Mouse (Mus musculus) macrophage (primary cell): ENCODE results near the gene Rnaseh2b. TPM values are rescaled to one million over a fixed set of nuclear protein-coding genes. Genes with fewer than 3 reads are reported as not detected.

Experiments
- H3K27ac ChIP-seq: fragments of 350-480 bp; formaldehyde crosslinking; 2 replicates; pipeline ENCODE4 v1.9.0; 2021
- H3K36me3 ChIP-seq: fragments of 350-480 bp; formaldehyde crosslinking; 2 replicates; pipeline ENCODE4 v1.9.0; 2021; ENCODE audit errors: inconsistent target
- H3K4me3 ChIP-seq: fragments of 350-480 bp; formaldehyde crosslinking; 2 replicates; pipeline ENCODE4 v1.9.0; 2021; ENCODE audit errors: inconsistent target
- H3K79me2 ChIP-seq: fragments of 350-480 bp; formaldehyde crosslinking; 2 replicates; pipeline ENCODE4 v1.9.0; 2021; ENCODE audit errors: inconsistent target
- WGBS: methylation state at CpG from one replicate; pipeline ENCODE4 v1.1.7; 2026; ENCODE audit warnings: inconsistent platforms; ENCODE audit not compliant: missing documents; 5-methylcytosine and 5-hydroxymethylcytosine counted together
- polyA plus RNA-seq: library from polyadenylated mRNA; stranded (reverse); fragments of 250-400 nt; gene quantifications from 3 replicates; pipeline ENCODE4 v1.2.4, GENCODE M21; 2018; ENCODE audit warnings: inconsistent platforms

The Rnaseh2b gene
- polyA plus RNA-seq, 1 experiment from 2014 or later = 22.1 TPM

GRCm38 (mm10) chr14:62355201-62355600, 62.8 kb downstream of the Rnaseh2b start:
- 93% methylated on average over 7 of the region's 7 CpGs for WGBS
- H3K27ac ChIP-seq = no peak overlapping the region

GRCm38 (mm10) chr14:62361263-62361980, 69.0 kb downstream of the Rnaseh2b start:
- WGBS = 84% methylated on average over 8 of the region's 8 CpGs
- no peak overlapping the region for H3K27ac ChIP-seq
- H3K79me2 ChIP-seq = no peaks in the 10 kb centered on the region
- H3K36me3 ChIP-seq = 0 out of 2 replicates have a peak, but pooled peaks cover 4% of the 10 kb centered on the region
- H3K4me3 ChIP-seq = no peak overlapping the region

More at GRCm38 (mm10) chr14:62355201-62355600, 62.8 kb downstream of the Rnaseh2b start:
- no peak overlapping the region for H3K4me3 ChIP-seq
- no peaks in the 10 kb centered on the region for H3K79me2 ChIP-seq
- 0 out of 2 replicates have a peak, but pooled peaks cover 7% of the 10 kb centered on the region for H3K36me3 ChIP-seq

GRCm38 (mm10) chr14:62363774-62364173, 71.4 kb downstream of the Rnaseh2b start:
- 100% methylated on average over 2 of the region's 2 CpGs for WGBS
- no peaks in the 10 kb centered on the region for H3K79me2 ChIP-seq
- H3K4me3 ChIP-seq = no peak overlapping the region
- H3K36me3 ChIP-seq = 0 out of 2 replicates have a peak, but pooled peaks cover 4% of the 10 kb centered on the region
- no peak overlapping the region for H3K27ac ChIP-seq

- no peaks in the 10 kb centered on the region for H3K79me2 ChIP-seq
- H3K4me3 ChIP-seq = no peak overlapping the region
- WGBS = 66% methylated on average over 6 of the region's 6 CpGs
- H3K27ac ChIP-seq = no peak overlapping the region
- H3K36me3 ChIP-seq = no peaks in the 10 kb centered on the region
Observed at GRCm38 (mm10) chr14:62370819-62371218, 78.4 kb downstream of the Rnaseh2b start.

- WGBS = 74% methylated on average over 10 of the region's 10 CpGs
- no peak overlapping the region for H3K4me3 ChIP-seq
- H3K36me3 ChIP-seq = no peaks in the 10 kb centered on the region
- H3K79me2 ChIP-seq = no peaks in the 10 kb centered on the region
- H3K27ac ChIP-seq = no peak overlapping the region
Observed at GRCm38 (mm10) chr14:62374001-62374400, 81.6 kb downstream of the Rnaseh2b start.

- Histone ChIP-seq H3K36me3 (no peaks in the 10 kb centered on the region), H3K4me3 (no peak overlapping the region), H3K79me2 (no peaks in the 10 kb centered on the region), H3K27ac (no peak overlapping the region)
Observed at GRCm38 (mm10) chr14:62375694-62376093, 83.3 kb downstream of the Rnaseh2b start.

GRCm38 (mm10) chr14:62376115-62376514, 83.7 kb downstream of the Rnaseh2b start:
- Histone ChIP-seq H3K36me3 (no peaks in the 10 kb centered on the region), H3K27ac (no peak overlapping the region), H3K4me3 (no peak overlapping the region), H3K79me2 (no peaks in the 10 kb centered on the region)
- WGBS = 63% methylated on average over 2 of the region's 2 CpGs

GRCm38 (mm10) chr14:62379391-62379790, 87.0 kb downstream of the Rnaseh2b start:
- H3K27ac ChIP-seq = no peak overlapping the region
- no peaks in the 10 kb centered on the region for H3K36me3 ChIP-seq
- H3K4me3 ChIP-seq = no peak overlapping the region
- 88% methylated on average over 2 of the region's 2 CpGs for WGBS
- no peaks in the 10 kb centered on the region for H3K79me2 ChIP-seq

- WGBS = 93% methylated on average over 6 of the region's 6 CpGs
- H3K36me3 ChIP-seq = no peaks in the 10 kb centered on the region
- H3K4me3 ChIP-seq = no peak overlapping the region
- no peaks in the 10 kb centered on the region for H3K79me2 ChIP-seq
- H3K27ac ChIP-seq = no peak overlapping the region
Observed at GRCm38 (mm10) chr14:62380606-62381005, 88.2 kb downstream of the Rnaseh2b start.

- 92% methylated on average over 3 of the region's 3 CpGs for WGBS
- Histone ChIP-seq H3K4me3 (no peak overlapping the region), H3K79me2 (no peaks in the 10 kb centered on the region), H3K27ac (no peak overlapping the region), H3K36me3 (no peaks in the 10 kb centered on the region)
Observed at GRCm38 (mm10) chr14:62383109-62383508, 90.7 kb downstream of the Rnaseh2b start.

GRCm38 (mm10) chr14:62383786-62384299, 91.5 kb downstream of the Rnaseh2b start:
- H3K79me2 ChIP-seq = no peaks in the 10 kb centered on the region
- 93% methylated on average over 3 of the region's 3 CpGs for WGBS
- H3K36me3 ChIP-seq = no peaks in the 10 kb centered on the region
- H3K27ac ChIP-seq = no peak overlapping the region
- no peak overlapping the region for H3K4me3 ChIP-seq

GRCm38 (mm10) chr14:62389064-62389728, 96.8 kb downstream of the Rnaseh2b start:
- H3K4me3 ChIP-seq = no peak overlapping the region

GRCm38 (mm10) chr14:62389729-62390536, 97.5 kb downstream of the Rnaseh2b start:
- Histone ChIP-seq H3K4me3 (no peak overlapping the region), H3K79me2 (no peaks in the 10 kb centered on the region), H3K27ac (no peak overlapping the region), H3K36me3 (no peaks in the 10 kb centered on the region)
- 89% methylated on average over 8 of the region's 9 CpGs for WGBS

More at GRCm38 (mm10) chr14:62389064-62389728, 96.8 kb downstream of the Rnaseh2b start:
- H3K27ac ChIP-seq = no peak overlapping the region
- WGBS = 76% methylated on average over 6 of the region's 6 CpGs
- H3K36me3 ChIP-seq = no peaks in the 10 kb centered on the region
- H3K79me2 ChIP-seq = no peaks in the 10 kb centered on the region

GRCm38 (mm10) chr14:62392754-62393153, 100.4 kb downstream of the Rnaseh2b start:
- H3K4me3 ChIP-seq = no peak overlapping the region
- WGBS = 92% methylated on average over 4 of the region's 4 CpGs
- no peak overlapping the region for H3K27ac ChIP-seq
- no peaks in the 10 kb centered on the region for H3K36me3 ChIP-seq
- H3K79me2 ChIP-seq = no peaks in the 10 kb centered on the region
